Mouse (Mus musculus): ENCODE data around the gene Gm826.

DNA sequence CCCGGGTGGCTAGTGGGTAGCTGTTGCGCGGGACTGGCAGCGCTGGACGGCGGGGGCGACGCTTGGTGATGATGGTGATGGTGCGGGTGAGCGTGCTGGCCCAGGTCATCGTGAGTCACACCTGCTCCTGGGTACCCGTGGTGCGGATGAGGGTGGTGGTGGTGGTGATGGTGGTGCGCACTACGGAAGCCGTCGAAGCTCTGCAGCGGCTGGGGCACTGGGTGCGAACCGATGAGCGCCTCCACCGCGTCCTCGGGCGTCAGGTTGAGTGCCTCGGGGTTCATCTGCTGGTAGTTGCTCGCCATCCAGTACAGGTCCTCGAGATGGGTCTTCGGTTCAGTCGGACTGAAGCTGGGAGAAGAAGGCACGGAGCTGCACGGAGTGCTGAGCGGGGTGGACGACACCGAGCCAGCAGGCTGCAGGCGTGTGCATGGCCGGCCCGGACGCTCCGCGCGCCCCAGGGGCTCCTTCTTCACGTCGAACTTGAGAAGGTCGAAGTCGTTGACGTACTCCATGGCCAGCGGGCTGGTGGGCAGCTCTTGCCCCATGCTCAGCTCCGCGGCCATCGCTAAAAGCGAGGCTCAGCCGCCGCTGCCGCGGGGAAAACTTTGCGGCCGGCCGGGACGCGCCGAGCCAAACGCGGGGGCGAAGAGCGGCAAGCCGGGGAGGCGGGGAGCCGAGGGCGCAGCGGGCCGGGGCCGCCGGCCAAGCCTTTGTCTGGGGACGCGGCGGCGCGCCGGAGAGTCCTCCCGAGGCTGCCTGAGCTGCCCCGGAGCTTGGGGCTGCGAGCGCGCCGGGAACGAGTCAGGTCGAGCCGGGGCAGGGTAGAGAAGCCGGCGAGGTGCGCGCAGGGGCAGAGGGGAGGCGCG lies 32.4 kb upstream of the Gm826 start:
- TF ChIP-seq CTCF (IDR thresholded peaks at IDR 0.05; ENCODE audit: control insufficient read depth, insufficient read depth, insufficient read length): no peak
- no peak for TF ChIP-seq MYOD1 (IDR thresholded peaks at IDR 0.05; ENCODE audit: control insufficient read depth, insufficient read length, low read depth)
- no peak for TF ChIP-seq USF1 (IDR thresholded peaks at IDR 0.05; ENCODE audit: low read depth)
- no peak for TF ChIP-seq MYOG (IDR thresholded peaks at IDR 0.05; ENCODE audit: control insufficient read depth, extremely low read depth, insufficient read length)
- no peak for TF ChIP-seq MAX (IDR thresholded peaks at IDR 0.05)

Measured in C2C12 (cell line).